14 mouse cellular contexts compared by ENCODE assay signal in genomic region chr16:36770191-36770771, GRCm38 (mm10). TPM values are rescaled to one million over a fixed set of nuclear protein-coding genes. Genes with fewer than 3 reads are reported as not detected.
DNase-seq lines count a peak whose midpoint lies in the region; ATAC-seq and TF ChIP-seq lines count a peak whose summit lies in the region.
"Had no signal": no experiment of that assay in that cellular context is flagged by ENCODE, and none has a peak within 500 bp of the region (broad histone marks: within the 10 kb centered on the region; RNA-seq: fewer than 3 reads in every experiment).

No protein-coding gene starts in this region.

- H3K9ac ChIP-seq in midbrain, postnatal 0 days (replicated peaks; ENCODE audit: low read length, poor library complexity, severe bottlenecking): no peak overlapping the region
- no peak overlapping the region for H3K9ac ChIP-seq in stomach, postnatal 0 days (ENCODE audit: low read length)
- H3K9ac ChIP-seq: limb, embryonic 15.5 days; stomach, embryonic 15.5 days had no signal

- no peak for ATAC-seq in midbrain, postnatal 0 days (ENCODE audit: low FRiP score)
- peak; percentile 76 for ATAC-seq in common myeloid progenitor, adult 5-6 weeks (replicated peaks; ENCODE audit: low read depth, poor library complexity, severe bottlenecking)
- no peak for ATAC-seq in stomach, postnatal 0 days (ENCODE audit: low FRiP score, low TSS enrichment)

- H3K4me3 ChIP-seq in gastrocnemius, adult 2 months: no peak overlapping the region
- no peak overlapping the region for H3K4me3 ChIP-seq in midbrain, postnatal 0 days (ENCODE audit: low read depth, low read length)
- H3K4me3 ChIP-seq in midbrain, embryonic 10.5 days: no peak overlapping the region
- H3K4me3 ChIP-seq in stomach, postnatal 0 days (ENCODE audit: low read depth, low read length): no peak overlapping the region
- H3K4me3 ChIP-seq: embryonic facial prominence, embryonic 10.5 days; limb, embryonic 15.5 days; stomach, embryonic 15.5 days had no signal

- no peaks in the 10 kb centered on the region for H3K27me3 ChIP-seq in midbrain, postnatal 0 days (ENCODE audit: insufficient read depth, low read length)
- H3K27me3 ChIP-seq in midbrain, embryonic 10.5 days (ENCODE audit: low read depth, poor library complexity, severe bottlenecking): no peaks in the 10 kb centered on the region
- H3K27me3 ChIP-seq in stomach, postnatal 0 days (ENCODE audit: control insufficient read depth, insufficient read depth, low read length): no peaks in the 10 kb centered on the region
- H3K27me3 ChIP-seq: limb, embryonic 15.5 days; stomach, embryonic 15.5 days had no signal

- H3K36me3 ChIP-seq in midbrain, postnatal 0 days (ENCODE audit: insufficient read depth, low read length): no peaks in the 10 kb centered on the region
- no peaks in the 10 kb centered on the region for H3K36me3 ChIP-seq in midbrain, embryonic 10.5 days
- no peaks in the 10 kb centered on the region for H3K36me3 ChIP-seq in stomach, postnatal 0 days (ENCODE audit: control insufficient read depth, insufficient read depth, low read length)
- H3K36me3 ChIP-seq: embryonic facial prominence, embryonic 10.5 days; limb, embryonic 15.5 days; stomach, embryonic 15.5 days had no signal

- no peaks in the 10 kb centered on the region for H3K9me3 ChIP-seq in midbrain, postnatal 0 days (ENCODE audit: low read length)
- no peaks in the 10 kb centered on the region for H3K9me3 ChIP-seq in midbrain, embryonic 10.5 days (replicated peaks)
- no peaks in the 10 kb centered on the region for H3K9me3 ChIP-seq in stomach, postnatal 0 days (ENCODE audit: control insufficient read depth, low read length)
- H3K9me3 ChIP-seq: embryonic facial prominence, embryonic 10.5 days; limb, embryonic 15.5 days; stomach, embryonic 15.5 days had no signal

- no peaks in the 10 kb centered on the region for H3K4me1 ChIP-seq in midbrain, postnatal 0 days (ENCODE audit: insufficient read depth, low read length)
- H3K4me1 ChIP-seq in midbrain, embryonic 10.5 days: peaks cover 5% of the 10 kb centered on the region; the same call in 1 of the 2 replicates
- no peaks in the 10 kb centered on the region for H3K4me1 ChIP-seq in stomach, postnatal 0 days (replicated peaks; ENCODE audit: control insufficient read depth, insufficient read depth)
- H3K4me1 ChIP-seq: embryonic facial prominence, embryonic 10.5 days; limb, embryonic 15.5 days; stomach, embryonic 15.5 days had no signal

- intact Hi-C loops in gastrocnemius, adult 2 months (cut with DNase I): no loop called here

- no peak for DNase-seq in gastrocnemius, adult 2 months
- no peak for DNase-seq in gastrocnemius, postnatal 25 days
- DNase-seq in midbrain, postnatal 0 days (ENCODE audit: low spot score): no peak
- no peak for DNase-seq in midbrain, embryonic 10.5 days (ENCODE audit: low spot score)
- peak; percentile 28 to 36 for DNase-seq in natural killer cell, adult 2 months (ENCODE audit: low spot score in 2 of 2)
- no peak for DNase-seq in stomach, postnatal 0 days (ENCODE audit: low spot score)
- DNase-seq in cerebellum, adult 8-10 months: no peak
- DNase-seq: gastrocnemius, postnatal 10 days; heart, postnatal 36 days; kidney, postnatal 4 days had no signal

- TF ChIP-seq CTCF in gastrocnemius, adult 2 months (IDR thresholded peaks at IDR 0.05): peak; percentile 6; the same call in 1 of the 2 replicates
- TF ChIP-seq CTCF in midbrain, postnatal 0 days (IDR thresholded peaks at IDR 0.05): peak; percentile 12; the same call in 1 of the 2 replicates
- no peak for TF ChIP-seq CTCF in stomach, postnatal 0 days (IDR thresholded peaks at IDR 0.05; ENCODE audit: low read depth)

- H3K4me2 ChIP-seq in midbrain, postnatal 0 days (ENCODE audit: low read depth, low read length, poor library complexity, severe bottlenecking): no peak overlapping the region
- H3K4me2 ChIP-seq in stomach, postnatal 0 days (replicated peaks; ENCODE audit: low read depth): no peak overlapping the region
- H3K4me2 ChIP-seq: limb, embryonic 15.5 days; stomach, embryonic 15.5 days had no signal

- H3K27ac ChIP-seq in gastrocnemius, adult 2 months: no peak overlapping the region
- H3K27ac ChIP-seq in midbrain, postnatal 0 days (ENCODE audit: low read depth, low read length): no peak overlapping the region
- H3K27ac ChIP-seq in midbrain, embryonic 10.5 days (replicated peaks): no peak overlapping the region
- no peak overlapping the region for H3K27ac ChIP-seq in stomach, postnatal 0 days (replicated peaks)
- H3K27ac ChIP-seq: embryonic facial prominence, embryonic 10.5 days; limb, embryonic 15.5 days; stomach, embryonic 15.5 days had no signal

- TF ChIP-seq EP300 in stomach, postnatal 0 days (optimal IDR thresholded peaks at IDR 0.05): no peak

- 84% methylated on average over 8 of the region's 13 CpGs for WGBS in midbrain, postnatal 0 days
- 73% methylated on average over 9 of the region's 13 CpGs for WGBS in midbrain, embryonic 10.5 days
- WGBS in stomach, postnatal 0 days: 79% methylated on average over 8 of the region's 13 CpGs

RNA-seq across cellular contexts. Expression of gene Slc15a2, which starts 14.5 kb away (rescaled TPM):
- total RNA-seq in gastrocnemius, adult 2 months (2021): 1 to 10 TPM; 2.3 to 3.8 TPM
- total RNA-seq in gastrocnemius, postnatal 25 days (2021): under 1 TPM; 0.51 to 0.83 TPM
- 21.1 and 24.8 TPM in 2 replicates for total RNA-seq in midbrain, postnatal 0 days (2014; rRNA removed)
- polyA plus RNA-seq in midbrain, postnatal 0 days (2015; fragmentation: Nextera tagmentation; extraction: Ambion mirVana): 19.7 and 23.8 TPM in 2 replicates
- polyA plus RNA-seq in midbrain, embryonic 10.5 days (2016; fragmentation: Nextera tagmentation; extraction: Ambion mirVana): 1.1 and 1.3 TPM in 2 replicates
- total RNA-seq in common myeloid progenitor, adult 5-6 weeks (2017): 31.8 and 33.6 TPM in 2 replicates
- polyA plus RNA-seq in stomach, postnatal 0 days (2015; fragmentation: Nextera tagmentation; extraction: Ambion mirVana): 1.6 and 2.4 TPM in 2 replicates

RNA-seq across cellular contexts. Expression of gene Iqcb1, which starts 57.9 kb away (rescaled TPM):
- total RNA-seq in gastrocnemius, adult 2 months (2021): 1 to 10 TPM; 5.8 to 5.9 TPM
- 1 to 10 TPM; 4.7 TPM for total RNA-seq in gastrocnemius, postnatal 25 days (2021)
- total RNA-seq in midbrain, postnatal 0 days (2014; rRNA removed): 16.7 and 20.5 TPM in 2 replicates
- 63.8 and 70.0 TPM in 2 replicates for polyA plus RNA-seq in midbrain, postnatal 0 days (2015; fragmentation: Nextera tagmentation; extraction: Ambion mirVana)
- polyA plus RNA-seq in midbrain, embryonic 10.5 days (2016; fragmentation: Nextera tagmentation; extraction: Ambion mirVana): 68.4 and 69.4 TPM in 2 replicates
- total RNA-seq in common myeloid progenitor, adult 5-6 weeks (2017): 32.1 and 47.8 TPM in 2 replicates
- 10.0 and 11.5 TPM in 2 replicates for polyA plus RNA-seq in stomach, postnatal 0 days (2015; fragmentation: Nextera tagmentation; extraction: Ambion mirVana)

Comparison
In these comparisons a context has a peak if more than half of its experiments do, and no peak if none do; other contexts are left out.
1. DNase-seq: peak in natural killer cell, adult 2 months (2 of 2); none in gastrocnemius, adult 2 months (single experiment), gastrocnemius, postnatal 25 days (single experiment), midbrain, postnatal 0 days (single experiment), midbrain, embryonic 10.5 days (single experiment), stomach, postnatal 0 days (single experiment) and cerebellum, adult 8-10 months (single experiment).